Comparison of ENCODE assay signal across 9 mouse cellular contexts in genomic region chr11:95841498-95841830, GRCm38 (mm10). TPM values are rescaled to one million over a fixed set of nuclear protein-coding genes. Genes with fewer than 3 reads are reported as not detected.
DNase-seq lines count a peak whose midpoint lies in the region; ATAC-seq and TF ChIP-seq lines count a peak whose summit lies in the region.
"Had no signal": no experiment of that assay in that cellular context is flagged by ENCODE, and none has a peak within 500 bp of the region (broad histone marks: within the 10 kb centered on the region; RNA-seq: fewer than 3 reads in every experiment).

No protein-coding gene starts in this region.

- DNase-seq in thymus, adult 2 months = peak; percentile 42
- DNase-seq in thymus, postnatal 0 days (ENCODE audit: low spot score) = no peak
- DNase-seq in limb, embryonic 11.5 days (ENCODE audit: low spot score) = no peak
- DNase-seq in stomach, postnatal 0 days (ENCODE audit: low spot score) = no peak
- no peak for DNase-seq in left cerebral cortex, postnatal 14 days (ENCODE audit: low spot score in 2 of 2)
- no peak for DNase-seq in midbrain, postnatal 0 days (ENCODE audit: low spot score)
- DNase-seq: cerebellum, adult 11 months had no signal

- H3K4me2 ChIP-seq in hindbrain, embryonic 13.5 days = peak overlapping the region; percentile 15; the same call in 1 of the 2 replicates
- H3K4me2 ChIP-seq in hindbrain, embryonic 16.5 days (ENCODE audit: low read length) = no peak overlapping the region
- H3K4me2 ChIP-seq in limb, embryonic 11.5 days (ENCODE audit: low read depth, severe bottlenecking) = no peak overlapping the region; the same call in 1 of the 2 replicates
- H3K4me2 ChIP-seq in stomach, postnatal 0 days (replicated peaks; ENCODE audit: low read depth) = peak overlapping the region; percentile 38; the same call in 1 of the 2 replicates
- no peak overlapping the region for H3K4me2 ChIP-seq in midbrain, postnatal 0 days (ENCODE audit: low read depth, low read length, poor library complexity, severe bottlenecking)

- H3K27me3 ChIP-seq in hindbrain, embryonic 13.5 days = peaks cover 45% of the 10 kb centered on the region
- H3K27me3 ChIP-seq in hindbrain, embryonic 16.5 days (replicated peaks; ENCODE audit: control insufficient read depth, insufficient read depth, low read length) = no peaks in the 10 kb centered on the region; the same call in 1 of the 2 replicates
- no peaks in the 10 kb centered on the region for H3K27me3 ChIP-seq in thymus, adult 2 months (ENCODE audit: control insufficient read depth, insufficient read depth, low read length)
- peaks cover 2% of the 10 kb centered on the region; the same call in 1 of the 2 replicates for H3K27me3 ChIP-seq in limb, embryonic 11.5 days (ENCODE audit: control insufficient read depth, insufficient read depth, low read length)
- no peaks in the 10 kb centered on the region for H3K27me3 ChIP-seq in stomach, postnatal 0 days (ENCODE audit: control insufficient read depth, insufficient read depth, low read length)
- 0 out of 2 replicates have a peak, but pooled peaks cover under 1% of the 10 kb centered on the region for H3K27me3 ChIP-seq in midbrain, postnatal 0 days (ENCODE audit: insufficient read depth, low read length)

- WGBS in hindbrain, embryonic 13.5 days = 63% methylated on average over 10 of the region's 10 CpGs
- WGBS in hindbrain, embryonic 16.5 days = 60% methylated on average over 10 of the region's 10 CpGs
- WGBS in thymus, adult 2 months = 3% methylated on average over 10 of the region's 10 CpGs
- 59% methylated on average over 10 of the region's 10 CpGs for WGBS in limb, embryonic 11.5 days
- WGBS in stomach, postnatal 0 days = 66% methylated on average over 10 of the region's 10 CpGs
- 64% methylated on average over 10 of the region's 10 CpGs for whole genome bisulfite sequencing in midbrain, postnatal 0 days

- TF ChIP-seq POLR2A in thymus, adult 2 months (IDR thresholded peaks at IDR 0.05; ENCODE audit: control insufficient read depth, extremely low read depth, insufficient read depth, low read length, poor library complexity) = no peak

- no peak for ATAC-seq in hindbrain, embryonic 13.5 days (ENCODE audit: low FRiP score)
- ATAC-seq in hindbrain, embryonic 16.5 days = no peak
- ATAC-seq in limb, embryonic 11.5 days (ENCODE audit: insufficient number of reproducible peaks, low FRiP score, low TSS enrichment, low read depth) = no peak
- ATAC-seq in stomach, postnatal 0 days (ENCODE audit: low FRiP score, low TSS enrichment) = no peak
- no peak for ATAC-seq in midbrain, postnatal 0 days (ENCODE audit: low FRiP score)

- no peak overlapping the region for H3K4me3 ChIP-seq in hindbrain, embryonic 13.5 days
- H3K4me3 ChIP-seq in hindbrain, embryonic 16.5 days (ENCODE audit: low read length) = no peak overlapping the region
- H3K4me3 ChIP-seq in thymus, adult 2 months (ENCODE audit: control insufficient read depth, insufficient read depth, low read length) = peak overlapping the region; percentile 81
- H3K4me3 ChIP-seq in limb, embryonic 11.5 days (ENCODE audit: low read depth, low read length) = 0 out of 2 replicates have a peak overlapping the region, but pooled peaks have one; percentile 2
- H3K4me3 ChIP-seq in stomach, postnatal 0 days (ENCODE audit: low read depth, low read length) = peak overlapping the region; percentile 27
- H3K4me3 ChIP-seq in midbrain, postnatal 0 days (ENCODE audit: low read depth, low read length) = no peak overlapping the region

- no peak overlapping the region for H3K9ac ChIP-seq in hindbrain, embryonic 13.5 days
- no peak overlapping the region for H3K9ac ChIP-seq in hindbrain, embryonic 16.5 days (ENCODE audit: low read depth, low read length)
- no peak overlapping the region for H3K9ac ChIP-seq in limb, embryonic 11.5 days (ENCODE audit: low read length)
- no peak overlapping the region for H3K9ac ChIP-seq in stomach, postnatal 0 days (ENCODE audit: low read length)
- H3K9ac ChIP-seq in midbrain, postnatal 0 days (replicated peaks; ENCODE audit: low read length, poor library complexity, severe bottlenecking) = no peak overlapping the region

- no peaks in the 10 kb centered on the region for H3K9me3 ChIP-seq in hindbrain, embryonic 13.5 days
- no peaks in the 10 kb centered on the region for H3K9me3 ChIP-seq in hindbrain, embryonic 16.5 days (ENCODE audit: control insufficient read depth, low read length)
- no peaks in the 10 kb centered on the region for H3K9me3 ChIP-seq in limb, embryonic 11.5 days (ENCODE audit: control insufficient read depth, low read length)
- H3K9me3 ChIP-seq in stomach, postnatal 0 days (ENCODE audit: control insufficient read depth, low read length) = no peaks in the 10 kb centered on the region
- H3K9me3 ChIP-seq in midbrain, postnatal 0 days (ENCODE audit: low read length) = no peaks in the 10 kb centered on the region

- no peaks in the 10 kb centered on the region for H3K36me3 ChIP-seq in hindbrain, embryonic 13.5 days
- H3K36me3 ChIP-seq in hindbrain, embryonic 16.5 days (ENCODE audit: control insufficient read depth, insufficient read depth, low read length) = no peaks in the 10 kb centered on the region
- H3K36me3 ChIP-seq in thymus, adult 2 months (ENCODE audit: control insufficient read depth, insufficient read depth, low read length) = peaks cover 6% of the 10 kb centered on the region; the same call in 1 of the 2 replicates
- H3K36me3 ChIP-seq in limb, embryonic 11.5 days (ENCODE audit: control insufficient read depth, insufficient read depth, low read length) = no peaks in the 10 kb centered on the region
- H3K36me3 ChIP-seq in stomach, postnatal 0 days (ENCODE audit: control insufficient read depth, insufficient read depth, low read length) = no peaks in the 10 kb centered on the region
- no peaks in the 10 kb centered on the region for H3K36me3 ChIP-seq in midbrain, postnatal 0 days (ENCODE audit: insufficient read depth, low read length)

- TF ChIP-seq EP300 in stomach, postnatal 0 days (optimal IDR thresholded peaks at IDR 0.05) = no peak

- TF ChIP-seq CTCF in thymus, adult 2 months (IDR thresholded peaks at IDR 0.05; ENCODE audit: borderline replicate concordance, control insufficient read depth, extremely low read depth, insufficient read depth, low read length, poor library complexity) = no peak
- TF ChIP-seq CTCF in stomach, postnatal 0 days (IDR thresholded peaks at IDR 0.05; ENCODE audit: low read depth) = no peak
- TF ChIP-seq CTCF in midbrain, postnatal 0 days (IDR thresholded peaks at IDR 0.05) = no peak

- intact Hi-C loops in left cerebral cortex, postnatal 14 days (cut with DNase I) = no loop called here

- peaks cover 14% of the 10 kb centered on the region for H3K4me1 ChIP-seq in hindbrain, embryonic 13.5 days (replicated peaks)
- H3K4me1 ChIP-seq in hindbrain, embryonic 16.5 days (ENCODE audit: control insufficient read depth, insufficient read depth, low read depth, low read length) = peaks cover 7% of the 10 kb centered on the region; the same call in 1 of the 2 replicates
- H3K4me1 ChIP-seq in thymus, adult 2 months (replicated peaks; ENCODE audit: control insufficient read depth, insufficient read depth, low read length) = peaks cover 60% of the 10 kb centered on the region
- peaks cover 6% of the 10 kb centered on the region; the same call in 1 of the 2 replicates for H3K4me1 ChIP-seq in limb, embryonic 11.5 days (ENCODE audit: control insufficient read depth, insufficient read depth, low read length)
- no peaks in the 10 kb centered on the region; the same call in 1 of the 2 replicates for H3K4me1 ChIP-seq in stomach, postnatal 0 days (replicated peaks; ENCODE audit: control insufficient read depth, insufficient read depth)
- no peaks in the 10 kb centered on the region; the same call in 1 of the 2 replicates for H3K4me1 ChIP-seq in midbrain, postnatal 0 days (ENCODE audit: insufficient read depth, low read length)

- H3K27ac ChIP-seq in hindbrain, embryonic 13.5 days = 0 out of 2 replicates have a peak overlapping the region, but pooled peaks have one; percentile 30
- no peak overlapping the region for H3K27ac ChIP-seq in hindbrain, embryonic 16.5 days (ENCODE audit: low read depth, low read length)
- peak overlapping the region; percentile 92 for H3K27ac ChIP-seq in thymus, adult 2 months (ENCODE audit: control insufficient read depth, insufficient read depth, low read length)
- H3K27ac ChIP-seq in limb, embryonic 11.5 days (replicated peaks; ENCODE audit: low read depth, low read length) = no peak overlapping the region
- no peak overlapping the region for H3K27ac ChIP-seq in stomach, postnatal 0 days (replicated peaks)
- no peak overlapping the region for H3K27ac ChIP-seq in midbrain, postnatal 0 days (ENCODE audit: low read depth, low read length)

RNA-seq across cellular contexts. Expression of gene Abi3, which starts 0.8 kb away (rescaled TPM):
- 2.1 and 2.4 TPM in 2 replicates for polyA plus RNA-seq in hindbrain, embryonic 13.5 days (2015; fragmentation: Nextera tagmentation; extraction: Ambion mirVana)
- 2.4 and 2.6 TPM in 2 replicates for polyA plus RNA-seq in hindbrain, embryonic 16.5 days (2015; fragmentation: Nextera tagmentation; extraction: Ambion mirVana)
- polyA plus RNA-seq in thymus, adult 2 months (2012; rRNA removed) = 606 and 690 TPM in 2 replicates
- polyA plus RNA-seq in thymus, postnatal 0 days (2015; fragmentation: Nextera tagmentation; extraction: Ambion mirVana) = 181 and 185 TPM in 2 replicates
- polyA plus RNA-seq in limb, embryonic 11.5 days (2014; fragmentation: Nextera tagmentation; extraction: Ambion mirVana) = 1.4 and 2.8 TPM in 2 replicates
- 3.6 and 4.2 TPM in 2 replicates for polyA plus RNA-seq in stomach, postnatal 0 days (2015; fragmentation: Nextera tagmentation; extraction: Ambion mirVana)
- 1 to 10 TPM; 4.8 to 6.3 TPM for total RNA-seq in left cerebral cortex, postnatal 14 days (2021)
- total RNA-seq in midbrain, postnatal 0 days (2014; rRNA removed) = 1.0 and 1.1 TPM in 2 replicates
- 1.5 TPM in 2 replicates for polyA plus RNA-seq in midbrain, postnatal 0 days (2015; fragmentation: Nextera tagmentation; extraction: Ambion mirVana)

RNA-seq across cellular contexts. Expression of gene Gngt2, which starts 4.4 kb away (rescaled TPM):
- 4.1 and 4.8 TPM in 2 replicates for polyA plus RNA-seq in hindbrain, embryonic 13.5 days (2015; fragmentation: Nextera tagmentation; extraction: Ambion mirVana)
- polyA plus RNA-seq in hindbrain, embryonic 16.5 days (2015; fragmentation: Nextera tagmentation; extraction: Ambion mirVana) = 3.7 and 3.9 TPM in 2 replicates
- polyA plus RNA-seq in thymus, adult 2 months (2012; rRNA removed) = 28.6 and 32.5 TPM in 2 replicates
- polyA plus RNA-seq in thymus, postnatal 0 days (2015; fragmentation: Nextera tagmentation; extraction: Ambion mirVana) = 92.9 and 111 TPM in 2 replicates
- 8.1 and 9.8 TPM in 2 replicates for polyA plus RNA-seq in limb, embryonic 11.5 days (2014; fragmentation: Nextera tagmentation; extraction: Ambion mirVana)
- 11.1 and 12.5 TPM in 2 replicates for polyA plus RNA-seq in stomach, postnatal 0 days (2015; fragmentation: Nextera tagmentation; extraction: Ambion mirVana)
- 1 to 10 TPM; 2.5 to 3.2 TPM for total RNA-seq in left cerebral cortex, postnatal 14 days (2021)
- total RNA-seq in midbrain, postnatal 0 days (2014; rRNA removed) = 2.9 and 3.3 TPM in 2 replicates
- polyA plus RNA-seq in midbrain, postnatal 0 days (2015; fragmentation: Nextera tagmentation; extraction: Ambion mirVana) = 2.4 TPM in 2 replicates

RNA-seq across cellular contexts. Expression of gene Phospho1, which starts 17.2 kb away (rescaled TPM):
- 0.39 TPM in 1 of 2 replicates, not detected in the other for polyA plus RNA-seq in hindbrain, embryonic 13.5 days (2015; fragmentation: Nextera tagmentation; extraction: Ambion mirVana)
- polyA plus RNA-seq in hindbrain, embryonic 16.5 days (2015; fragmentation: Nextera tagmentation; extraction: Ambion mirVana) = 0.54 TPM in 1 of 2 replicates, not detected in the other
- polyA plus RNA-seq in thymus, adult 2 months (2012; rRNA removed) = 24.9 and 42.7 TPM in 2 replicates
- polyA plus RNA-seq in thymus, postnatal 0 days (2015; fragmentation: Nextera tagmentation; extraction: Ambion mirVana) = 0.36 and 0.46 TPM in 2 replicates
- polyA plus RNA-seq in limb, embryonic 11.5 days (2014; fragmentation: Nextera tagmentation; extraction: Ambion mirVana) = 0.60 TPM in 1 of 2 replicates, not detected in the other
- polyA plus RNA-seq in stomach, postnatal 0 days (2015; fragmentation: Nextera tagmentation; extraction: Ambion mirVana) = 0.40 and 0.45 TPM in 2 replicates
- 10 to 100 TPM; 34.7 to 35.2 TPM for total RNA-seq in left cerebral cortex, postnatal 14 days (2021)
- total RNA-seq in midbrain, postnatal 0 days (2014; rRNA removed) = 0.85 and 2.1 TPM in 2 replicates
- polyA plus RNA-seq in midbrain, postnatal 0 days (2015; fragmentation: Nextera tagmentation; extraction: Ambion mirVana) = not detected in 2 replicates

Comparison
In these comparisons a context has a peak if more than half of its experiments do, and no peak if none do; other contexts are left out.
1. H3K27ac ChIP-seq: peak in hindbrain, embryonic 13.5 days (single experiment) and thymus, adult 2 months (single experiment); none in hindbrain, embryonic 16.5 days (single experiment), limb, embryonic 11.5 days (single experiment), stomach, postnatal 0 days (single experiment) and midbrain, postnatal 0 days (single experiment).
2. H3K4me2 ChIP-seq: peak in hindbrain, embryonic 13.5 days (single experiment) and stomach, postnatal 0 days (single experiment); none in hindbrain, embryonic 16.5 days (single experiment), limb, embryonic 11.5 days (single experiment) and midbrain, postnatal 0 days (single experiment).
3. RNA of gene Phospho1, which starts 17.2 kb away (polyA plus RNA-seq): 24.9 to 42.7 TPM in thymus, adult 2 months; 0.60 TPM in limb, embryonic 11.5 days, 0.40 to 0.45 TPM in stomach, postnatal 0 days, 0.36 to 0.46 TPM in thymus, postnatal 0 days, not detected in midbrain, postnatal 0 days, 0.39 TPM in hindbrain, embryonic 13.5 days and 0.54 TPM in hindbrain, embryonic 16.5 days; every median in the first group is over 10 times any median in the second.
4. H3K4me3 ChIP-seq: peak in thymus, adult 2 months (single experiment), limb, embryonic 11.5 days (single experiment) and stomach, postnatal 0 days (single experiment); none in hindbrain, embryonic 13.5 days (single experiment), hindbrain, embryonic 16.5 days (single experiment) and midbrain, postnatal 0 days (single experiment).
5. RNA of gene Abi3, which starts 0.8 kb away (polyA plus RNA-seq): 606 to 690 TPM in thymus, adult 2 months and 181 to 185 TPM in thymus, postnatal 0 days; 3.6 to 4.2 TPM in stomach, postnatal 0 days, 2.4 to 2.6 TPM in hindbrain, embryonic 16.5 days, 2.1 to 2.4 TPM in hindbrain, embryonic 13.5 days, 1.5 TPM in midbrain, postnatal 0 days and 1.4 to 2.8 TPM in limb, embryonic 11.5 days; every median in the first group is over 10 times any median in the second.